Mouse (Mus musculus) B cell, adult 62 days (primary cell): ENCODE data around the gene 4930578C19Rik. TPM values are rescaled to one million over a fixed set of nuclear protein-coding genes. Genes with fewer than 3 reads are reported as not detected.

ENCODE experiments used
- total RNA-seq: library from RNA; stranded (reverse); gene quantifications from 4 replicates; pipeline ENCODE4 v1.2.4, GENCODE M21; 2023

4930578C19Rik gene
- total RNA-seq, result not detected in 4 replicates

DNA sequence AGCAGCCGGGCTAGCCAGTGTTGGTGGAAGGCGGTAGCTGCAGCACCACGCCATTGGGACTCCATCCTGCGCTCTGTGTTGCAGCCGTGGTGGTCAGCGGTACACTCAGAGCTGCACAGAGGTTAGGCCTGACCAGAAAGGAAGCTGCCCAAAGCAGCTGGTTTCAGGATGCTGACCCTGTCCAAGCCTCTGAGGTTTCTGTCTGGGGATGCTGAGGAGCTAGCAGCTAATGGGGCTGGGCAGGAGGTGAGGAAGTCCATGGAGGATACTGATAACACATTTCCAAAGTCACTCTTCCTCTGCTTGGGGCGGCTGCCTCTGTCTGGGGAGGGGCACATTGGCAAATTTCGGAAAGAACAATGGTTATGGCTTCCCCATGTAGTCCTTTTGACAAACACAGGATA, at the start of gene 4930578C19Rik:
Gene 4930578C19Rik (minus strand): TSS at position 200 of the 404 bp plus-strand sequence.

